Mouse (Mus musculus) C2C12 (cell line): Measurements from ENCODE around the gene Lsamp. TPM values are rescaled to one million over a fixed set of nuclear protein-coding genes. Genes with fewer than 3 reads are reported as not detected.

ENCODE experiments used
- H3K27me3 ChIP-seq: one replicate; pipeline ENCODE4 v1.6.1; 2011; ENCODE audit not compliant: control insufficient read depth, insufficient read depth, insufficient read length
- H3K36me3 ChIP-seq: one replicate; pipeline ENCODE4 v1.6.1; 2011; ENCODE audit not compliant: control insufficient read depth, insufficient read depth
- H3K4me3 ChIP-seq: one replicate; pipeline ENCODE4 v1.5.1; 2011; ENCODE audit warnings: mild to moderate bottlenecking, control low read depth; ENCODE audit not compliant: poor library complexity, insufficient read depth, severe bottlenecking
- H3K79me2 ChIP-seq: one replicate; pipeline ENCODE4 v1.6.1; 2011; ENCODE audit not compliant: control insufficient read depth, insufficient read depth
- H3K79me3 ChIP-seq: one replicate; pipeline ENCODE4 v1.6.1; 2011; ENCODE audit warnings: low read depth, control low read depth
- H3ac ChIP-seq: one replicate; pipeline ENCODE3; 2011; ENCODE audit warnings: low read depth; ENCODE audit not compliant: control insufficient read depth, insufficient read length
- CEBPB ChIP-seq: IDR thresholded peaks from one replicate; pipeline ENCODE4 v1.6.1; 2011; ENCODE audit warnings: low read depth, mild to moderate bottlenecking, control low read depth, moderate library complexity
- CTCF ChIP-seq: IDR thresholded peaks from one replicate; pipeline ENCODE4 v1.5.1; 2011; ENCODE audit not compliant: control insufficient read depth, insufficient read depth, insufficient read length
- FOSL1 ChIP-seq: IDR thresholded peaks from one replicate; pipeline ENCODE4 v1.8.0; 2011; ENCODE audit warnings: mild to moderate bottlenecking, low read length; ENCODE audit not compliant: poor library complexity, insufficient read depth, severe bottlenecking
- MAX ChIP-seq: IDR thresholded peaks from one replicate; pipeline ENCODE4 v1.6.1; 2011; ENCODE audit warnings: mild to moderate bottlenecking, control low read depth
- MYOD1 ChIP-seq: IDR thresholded peaks from one replicate; pipeline ENCODE4 v1.6.1; 2011; ENCODE audit warnings: low read depth; ENCODE audit not compliant: control insufficient read depth, insufficient read length
- MYOG ChIP-seq: IDR thresholded peaks from one replicate; pipeline ENCODE4 v1.6.1; 2011; ENCODE audit not compliant: control insufficient read depth, insufficient read length; ENCODE audit errors: extremely low read depth
- USF1 ChIP-seq: IDR thresholded peaks from one replicate; pipeline ENCODE4 v1.6.1; 2011; ENCODE audit warnings: low read depth, mild to moderate bottlenecking, control low read depth, moderate library complexity
- polyA plus RNA-seq: library from polyadenylated mRNA; unstranded; fragments of >200 nt; fragmentation: generic; extraction: Trizol; gene quantifications from one replicate; pipeline ENCODE4 v1.2.1, GENCODE M21; 2012; ENCODE audit warnings: missing spikeins

Gene Lsamp
- polyA plus RNA-seq, 1 experiment, result not detected

DNA sequence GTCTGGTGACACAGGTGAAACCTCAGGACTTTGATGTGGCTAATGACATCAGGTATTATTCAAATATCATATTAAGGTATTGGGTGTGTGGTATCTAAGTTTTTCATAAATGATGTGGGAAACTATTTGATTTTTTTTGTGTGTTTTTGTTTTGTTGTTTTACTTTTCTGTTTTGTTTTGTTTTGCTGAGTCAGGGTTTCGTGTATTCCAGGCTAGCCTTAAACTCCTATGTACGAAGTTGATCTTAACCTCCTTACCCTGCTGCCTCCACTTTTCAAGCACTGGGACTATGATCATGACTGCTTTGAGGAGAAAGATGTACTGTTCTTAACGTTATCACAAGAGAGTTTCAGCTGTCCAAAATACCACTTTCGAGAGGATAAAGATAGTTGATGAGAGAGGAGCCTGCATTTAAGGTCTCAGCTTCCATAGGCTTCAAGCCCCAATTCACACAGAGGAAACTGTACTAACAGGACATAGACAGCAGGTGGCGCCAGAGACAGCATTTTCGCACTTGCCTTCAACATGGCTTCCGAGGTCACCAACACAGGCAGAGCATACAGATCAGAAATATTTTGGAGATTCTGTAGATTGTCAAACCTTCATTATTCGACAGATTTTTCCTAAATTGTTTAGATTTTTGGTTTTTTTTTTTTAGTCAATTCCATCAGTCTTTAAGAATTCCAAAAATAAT lies 2185.4 kb downstream of the Lsamp start:
- Histone ChIP-seq H3K79me3 (no peaks in the 10 kb centered on the region), H3K4me3 (no peak overlapping the region)

GRCm38 (mm10) chr16:42172476-42172875 lies 2188.3 kb downstream of the Lsamp start:
- no peak overlapping the region for H3ac ChIP-seq

More for the DNA sequence above, 2185.4 kb downstream of the Lsamp start:
- TF ChIP-seq CTCF, result peak; percentile 77
- no peak for TF ChIP-seq USF1
- TF ChIP-seq MYOD1, result no peak
- no peaks in the 10 kb centered on the region for H3K27me3 ChIP-seq
- no peak overlapping the region for H3ac ChIP-seq
- no peaks in the 10 kb centered on the region for H3K36me3 ChIP-seq
- no peaks in the 10 kb centered on the region for H3K79me2 ChIP-seq

GRCm38 (mm10) chr16:42178866-42179265 lies 2194.7 kb downstream of the Lsamp start:
- TF ChIP-seq MYOD1 (no peak), USF1 (no peak), MYOG (no peak), CEBPB (no peak), FOSL1 (no peak)
- no peaks in the 10 kb centered on the region for H3K79me3 ChIP-seq
- no peak overlapping the region for H3K4me3 ChIP-seq
- no peak overlapping the region for H3ac ChIP-seq
- no peaks in the 10 kb centered on the region for H3K36me3 ChIP-seq
- no peaks in the 10 kb centered on the region for H3K79me2 ChIP-seq
- no peaks in the 10 kb centered on the region for H3K27me3 ChIP-seq

More at GRCm38 (mm10) chr16:42172476-42172875, 2188.3 kb downstream of the Lsamp start:
- no peaks in the 10 kb centered on the region for H3K36me3 ChIP-seq
- H3K27me3 ChIP-seq, result no peaks in the 10 kb centered on the region
- no peaks in the 10 kb centered on the region for H3K79me3 ChIP-seq
- H3K4me3 ChIP-seq, result no peak overlapping the region
- no peaks in the 10 kb centered on the region for H3K79me2 ChIP-seq
- no peak for TF ChIP-seq FOSL1
- TF ChIP-seq MAX, result peak; percentile 19
- peak; percentile 17 for TF ChIP-seq USF1

DNA sequence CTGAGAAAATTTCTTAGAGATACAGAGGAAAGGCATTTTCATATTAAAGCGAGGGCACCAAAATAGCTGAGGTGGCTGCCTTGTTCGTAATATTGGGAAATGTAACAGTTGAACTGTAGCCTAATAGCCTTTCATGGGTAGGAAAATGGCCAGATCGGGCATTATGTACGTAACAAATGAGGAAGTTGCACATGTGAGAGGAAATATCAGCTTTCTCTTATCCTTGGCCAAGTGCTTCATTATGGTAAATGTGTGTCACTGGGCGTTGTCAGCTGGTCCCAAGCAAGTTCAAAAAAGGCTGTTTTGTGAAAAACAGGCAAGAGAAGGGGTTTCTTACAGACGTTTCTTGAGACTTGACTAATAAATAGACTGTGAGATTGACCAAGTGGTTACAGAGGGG lies 2195.9 kb downstream of the Lsamp start:
- H3K4me3 ChIP-seq, result no peak overlapping the region

DNA sequence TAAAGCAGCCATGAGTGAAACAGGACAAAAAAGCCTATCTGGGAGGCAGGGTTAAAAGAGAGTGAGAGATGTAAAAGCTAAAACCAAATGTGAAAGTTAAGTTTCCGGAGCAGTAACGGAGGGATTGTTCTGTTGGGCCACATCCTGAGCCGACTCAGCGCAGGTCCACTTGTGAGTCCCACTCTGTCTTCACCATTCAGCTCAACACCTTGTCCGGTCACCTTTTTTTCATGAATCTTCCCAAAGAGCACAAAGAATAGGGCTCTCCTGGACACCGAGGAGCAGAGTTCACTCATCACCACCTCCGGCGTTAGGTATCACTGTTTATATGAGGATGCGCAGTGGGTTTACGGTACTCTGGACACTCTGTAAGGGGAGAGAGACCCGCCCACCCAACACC lies 2196.3 kb downstream of the Lsamp start:
- no peaks in the 10 kb centered on the region for H3K79me2 ChIP-seq
- no peak overlapping the region for H3ac ChIP-seq
- no peaks in the 10 kb centered on the region for H3K27me3 ChIP-seq
- no peaks in the 10 kb centered on the region for H3K36me3 ChIP-seq
- H3K4me3 ChIP-seq, result no peak overlapping the region
- TF ChIP-seq MYOD1 (no peak), CTCF (no peak), FOSL1 (no peak), CEBPB (no peak), USF1 (no peak), MYOG (no peak), MAX (no peak)
- H3K79me3 ChIP-seq, result no peaks in the 10 kb centered on the region

More for the DNA sequence above, 2195.9 kb downstream of the Lsamp start:
- Histone ChIP-seq H3ac (no peak overlapping the region), H3K27me3 (no peaks in the 10 kb centered on the region), H3K79me3 (no peaks in the 10 kb centered on the region), H3K79me2 (no peaks in the 10 kb centered on the region), H3K36me3 (no peaks in the 10 kb centered on the region)
- TF ChIP-seq USF1 (no peak), MYOG (no peak), CEBPB (no peak), CTCF (no peak), FOSL1 (no peak), MYOD1 (no peak), MAX (no peak)

- no peaks in the 10 kb centered on the region for H3K27me3 ChIP-seq
- no peaks in the 10 kb centered on the region for H3K79me2 ChIP-seq
- TF ChIP-seq MAX, result no peak
- TF ChIP-seq MYOD1, result no peak
- TF ChIP-seq CEBPB, result no peak
- H3K4me3 ChIP-seq, result peak overlapping the region; percentile 19
- no peaks in the 10 kb centered on the region for H3K36me3 ChIP-seq
- H3ac ChIP-seq, result no peak overlapping the region
- H3K79me3 ChIP-seq, result no peaks in the 10 kb centered on the region
These were observed 2205.4 kb downstream of the Lsamp start for GRCm38 (mm10) chr16:42189431-42190081.
